Mouse (Mus musculus): Measurements from ENCODE around the gene C2cd4c.

GRCm38 (mm10) chr10:79574796-79575195, 39.0 kb downstream of the C2cd4c start:
- TF ChIP-seq SMC3 (IDR thresholded peaks at IDR 0.05; ENCODE audit: low read depth, low read length), result no peak
- TF ChIP-seq CTCF (IDR thresholded peaks at IDR 0.05 in 2 of 3, conservative IDR thresholded peaks at IDR 0.05 in 1 of 3; ENCODE audit: control insufficient read depth in 1 of 3, insufficient read depth in 1 of 3, low read depth in 2 of 3, low read length in 3 of 3, poor library complexity in 1 of 3, severe bottlenecking in 1 of 3), result no peak
- no peak for TF ChIP-seq EP300 (IDR thresholded peaks at IDR 0.05; ENCODE audit: low read depth in 1 of 2, low read length in 2 of 2)
- TF ChIP-seq NELFE (IDR thresholded peaks at IDR 0.05; ENCODE audit: low read depth, low read length), result no peak
- TF ChIP-seq GATA1 (IDR thresholded peaks at IDR 0.05; ENCODE audit: low read depth, low read length), result no peak
- TF ChIP-seq MAX (IDR thresholded peaks at IDR 0.05; ENCODE audit: low read length), result no peak
- no peak for TF ChIP-seq USF1 (IDR thresholded peaks at IDR 0.05; ENCODE audit: low read depth, low read length)
- TF ChIP-seq KAT2A (conservative IDR thresholded peaks at IDR 0.05; ENCODE audit: low read depth, low read length), result no peak
- TF ChIP-seq POLR2A (IDR thresholded peaks at IDR 0.05; ENCODE audit: control insufficient read depth in 1 of 2, insufficient read depth in 1 of 2, low read depth in 1 of 2, low read length in 2 of 2, poor library complexity in 1 of 2), result no peak
- no peak for TF ChIP-seq ZNF384 (IDR thresholded peaks at IDR 0.05; ENCODE audit: low read depth, low read length)
